Mouse (Mus musculus): ENCODE measurements around the gene Aak1. TPM values are rescaled to one million over a fixed set of nuclear protein-coding genes. Genes with fewer than 3 reads are reported as not detected.

Gene Aak1
- 16.1 and 18.2 TPM in 2 replicates for polyA plus RNA-seq (2015; fragmentation: Nextera tagmentation; extraction: Ambion mirVana)

DNA sequence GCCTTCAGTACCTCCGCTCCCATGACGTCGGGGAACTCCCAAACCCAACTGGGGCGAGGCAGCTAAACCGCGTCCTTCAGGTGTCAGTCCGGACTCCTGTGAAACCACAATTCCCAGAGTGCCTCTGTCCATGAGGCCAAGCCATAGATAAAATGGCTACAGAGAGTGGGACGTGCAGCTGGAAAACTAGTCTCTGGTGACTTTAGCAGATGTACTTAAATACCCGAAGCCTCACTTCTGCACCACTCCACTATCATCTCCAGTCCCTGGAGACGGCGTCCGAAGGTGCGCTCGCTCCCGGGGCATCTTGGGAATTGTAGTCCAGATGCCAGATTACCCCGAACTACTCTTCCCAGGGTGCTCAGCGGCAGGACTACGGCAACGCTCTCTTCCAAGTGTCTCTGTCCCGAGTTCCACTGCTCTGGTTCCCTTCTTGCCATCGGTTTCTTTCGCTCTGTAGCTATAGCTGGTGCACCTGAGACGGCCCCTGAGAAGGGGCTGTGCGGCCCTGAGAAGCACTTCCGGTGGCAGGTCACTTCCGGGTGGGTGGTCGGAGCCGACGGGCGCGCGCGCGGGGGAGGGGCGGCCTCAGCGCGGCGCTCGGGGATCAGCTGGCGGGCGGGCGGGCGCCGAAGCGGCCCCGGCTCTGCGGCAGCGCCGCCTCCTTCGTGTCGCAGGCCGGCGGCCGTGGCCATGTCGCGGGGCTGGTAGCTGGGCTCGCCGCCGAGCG is at the start of gene Aak1:
Gene Aak1 (plus strand): TSS at position 603 of the 730 bp plus-strand sequence.
- H3K4me1 ChIP-seq = peaks cover 49% of the 10 kb centered on the region
- WGBS = 2% methylated on average over 57 of the region's 60 CpGs
- peak within 1 kb of the TSS; percentile 95 for H3K9ac ChIP-seq
- no peaks in the 10 kb centered on the region for H3K27me3 ChIP-seq (replicated peaks)
- H3K4me3 ChIP-seq = peak within 1 kb of the TSS; percentile 72
- peak within 1 kb of the TSS; percentile 99 for H3K27ac ChIP-seq (replicated peaks)
- H3K36me3 ChIP-seq = no peaks in the 10 kb centered on the region
- peak; percentile 79 for ATAC-seq (ENCODE audit: extremely low read depth, insufficient number of reproducible peaks, low FRiP score, low TSS enrichment)
- no peaks in the 10 kb centered on the region for H3K9me3 ChIP-seq
- H3K4me2 ChIP-seq = peak within 1 kb of the TSS; percentile 84

DNA sequence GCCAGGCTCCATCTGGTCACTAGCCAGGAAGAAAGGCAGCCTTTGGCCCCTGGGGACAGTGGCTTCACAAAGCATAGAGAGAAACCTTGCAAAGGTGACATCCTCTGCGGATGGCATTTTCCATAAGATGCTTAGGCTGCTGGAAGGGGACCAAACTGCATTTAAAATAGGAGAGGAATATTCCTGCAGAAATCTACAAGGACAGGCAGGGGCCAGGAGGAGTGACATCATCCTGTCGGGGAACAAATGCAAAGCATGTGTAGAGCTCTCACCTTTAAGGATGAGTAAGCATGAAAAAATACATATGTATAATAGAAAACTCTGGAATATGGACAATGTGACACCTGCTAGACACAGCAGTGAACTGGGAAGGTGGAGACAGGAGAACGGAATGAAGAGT is 48.9 kb upstream of the Aak1 start:
- Histone ChIP-seq H3K9me3 (no peaks in the 10 kb centered on the region), H3K27ac (replicated peaks) (no peak overlapping the region), H3K27me3 (replicated peaks) (peaks cover 40% of the 10 kb centered on the region), H3K4me3 (no peak overlapping the region), H3K9ac (no peak overlapping the region), H3K4me1 (no peaks in the 10 kb centered on the region), H3K4me2 (no peak overlapping the region), H3K36me3 (no peaks in the 10 kb centered on the region)
- ATAC-seq (ENCODE audit: extremely low read depth, insufficient number of reproducible peaks, low FRiP score, low TSS enrichment) = no peak
- 84% methylated on average over 3 of the region's 3 CpGs for WGBS

DNA sequence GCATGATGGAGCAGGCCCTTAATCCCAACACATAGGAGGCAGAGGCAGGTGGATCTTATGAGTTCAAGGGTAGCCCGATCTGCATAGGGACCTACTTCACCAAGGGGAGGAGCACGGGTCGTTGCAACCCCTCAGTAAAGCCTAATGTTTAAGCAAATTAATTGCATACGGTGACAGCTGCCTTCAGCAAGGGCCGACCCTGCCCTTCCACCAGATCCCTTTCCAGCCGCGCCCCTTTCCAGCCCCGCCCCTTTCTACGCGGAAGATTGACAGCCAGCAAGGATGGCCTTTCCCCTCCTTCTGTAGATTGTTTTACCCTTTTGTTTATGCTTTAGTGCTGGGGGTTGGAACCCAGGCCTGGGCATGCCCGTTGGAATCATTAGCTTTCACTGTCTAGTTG is 47.9 kb upstream of the Aak1 start:
- Histone ChIP-seq H3K4me1 (no peaks in the 10 kb centered on the region), H3K9me3 (no peaks in the 10 kb centered on the region), H3K36me3 (no peaks in the 10 kb centered on the region), H3K27me3 (replicated peaks) (peaks cover 31% of the 10 kb centered on the region), H3K4me2 (no peak overlapping the region), H3K4me3 (no peak overlapping the region), H3K9ac (no peak overlapping the region), H3K27ac (replicated peaks) (no peak overlapping the region)
- WGBS = 39% methylated on average over 11 of the region's 11 CpGs
- no peak for ATAC-seq (ENCODE audit: extremely low read depth, insufficient number of reproducible peaks, low FRiP score, low TSS enrichment)

DNA sequence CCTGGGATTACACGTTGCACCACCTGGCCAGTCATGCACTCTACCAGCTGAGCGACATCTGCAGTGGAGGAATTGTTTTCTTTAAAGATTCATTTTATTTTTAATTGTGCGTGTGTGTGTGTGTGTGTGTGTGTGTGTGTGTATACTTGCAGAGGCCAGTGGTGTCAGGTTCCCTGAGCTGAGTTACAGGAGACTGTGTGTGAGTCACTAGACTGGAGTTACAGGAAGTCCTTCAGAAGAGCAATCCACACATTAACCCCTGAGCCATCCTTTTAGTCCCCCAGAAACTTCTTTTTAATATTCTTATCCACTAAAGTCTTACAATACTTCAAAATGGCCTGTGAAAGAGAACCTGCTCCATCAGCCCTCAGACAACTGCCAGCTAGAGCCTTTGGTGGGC is 44.7 kb upstream of the Aak1 start:
- H3K4me2 ChIP-seq = no peak overlapping the region
- 76% methylated on average over 3 of the region's 3 CpGs for WGBS
- no peak overlapping the region for H3K27ac ChIP-seq (replicated peaks)
- H3K4me3 ChIP-seq = no peak overlapping the region
- H3K4me1 ChIP-seq = no peaks in the 10 kb centered on the region
- no peak for ATAC-seq (ENCODE audit: extremely low read depth, insufficient number of reproducible peaks, low FRiP score, low TSS enrichment)
- H3K27me3 ChIP-seq (replicated peaks) = peaks cover 18% of the 10 kb centered on the region
- H3K36me3 ChIP-seq = no peaks in the 10 kb centered on the region
- H3K9me3 ChIP-seq = no peaks in the 10 kb centered on the region
- H3K9ac ChIP-seq = no peak overlapping the region

DNA sequence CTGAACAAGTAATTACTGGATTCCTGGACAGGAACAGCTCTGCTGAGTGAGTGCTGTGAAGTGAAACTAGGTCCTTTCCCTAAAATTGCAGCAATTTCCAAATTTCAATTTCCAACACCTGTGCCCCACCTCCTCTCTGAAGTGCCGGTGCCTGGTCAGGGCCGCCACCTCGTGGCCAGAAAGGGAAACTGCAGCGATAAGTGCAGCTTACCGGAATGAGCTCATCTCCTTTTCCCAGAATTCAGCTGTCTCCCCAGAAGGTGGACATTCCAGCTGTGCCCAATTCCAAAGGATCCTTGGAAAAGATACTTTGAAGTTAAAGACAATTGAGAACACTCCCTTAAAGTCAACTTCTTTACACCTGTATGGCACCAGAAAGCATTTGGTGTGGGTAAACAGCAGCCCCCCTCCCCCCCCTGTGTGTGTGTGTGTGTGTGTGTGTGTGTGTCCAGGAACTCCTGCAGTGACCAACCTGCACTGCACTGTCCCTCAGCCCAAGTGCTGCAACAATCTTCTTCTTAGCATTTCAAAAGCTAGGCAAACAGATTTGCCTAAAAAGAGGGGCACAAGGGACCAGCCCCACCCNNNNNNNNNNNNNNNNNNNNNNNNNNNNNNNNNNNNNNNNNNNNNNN is 42.7 kb upstream of the Aak1 start:
- no peak overlapping the region for H3K4me3 ChIP-seq
- H3K9ac ChIP-seq = no peak overlapping the region
- ATAC-seq (ENCODE audit: extremely low read depth, insufficient number of reproducible peaks, low FRiP score, low TSS enrichment) = no peak
- H3K4me2 ChIP-seq = no peak overlapping the region
- 3% methylated on average over 5 of the region's 5 CpGs for whole genome bisulfite sequencing
- H3K36me3 ChIP-seq = no peaks in the 10 kb centered on the region
- H3K27ac ChIP-seq (replicated peaks) = no peak overlapping the region
- no peaks in the 10 kb centered on the region for H3K4me1 ChIP-seq
- no peaks in the 10 kb centered on the region for H3K9me3 ChIP-seq
- H3K27me3 ChIP-seq (replicated peaks) = peaks cover 23% of the 10 kb centered on the region

DNA sequence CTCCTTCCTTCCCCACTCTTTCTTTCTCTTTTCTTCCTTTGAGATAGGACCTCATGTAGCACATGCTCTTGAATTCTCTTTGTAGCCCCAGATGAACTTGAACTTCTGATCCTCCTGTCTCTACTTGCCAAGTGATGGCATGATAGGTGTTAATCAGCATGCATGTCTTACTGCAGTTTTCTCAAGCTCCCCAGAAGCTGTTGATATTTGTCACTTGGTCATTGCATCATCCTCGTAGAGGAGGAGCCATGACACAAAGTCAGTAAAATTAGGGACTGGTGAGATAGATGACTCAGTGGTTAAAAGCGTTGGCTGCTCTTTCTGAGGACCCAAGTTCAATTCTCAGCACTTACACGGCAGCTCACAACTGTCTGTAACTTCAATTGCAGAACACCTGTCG is 36.4 kb upstream of the Aak1 start:
- H3K4me1 ChIP-seq = peaks cover 20% of the 10 kb centered on the region
- no peaks in the 10 kb centered on the region for H3K36me3 ChIP-seq
- no peaks in the 10 kb centered on the region for H3K9me3 ChIP-seq
- H3K9ac ChIP-seq = no peak overlapping the region
- 43% methylated on average over 4 of the region's 4 CpGs for WGBS
- H3K4me3 ChIP-seq = no peak overlapping the region
- no peak overlapping the region for H3K27ac ChIP-seq (replicated peaks)
- ATAC-seq (ENCODE audit: extremely low read depth, insufficient number of reproducible peaks, low FRiP score, low TSS enrichment) = no peak
- H3K27me3 ChIP-seq (replicated peaks) = peaks cover 13% of the 10 kb centered on the region
- no peak overlapping the region for H3K4me2 ChIP-seq

DNA sequence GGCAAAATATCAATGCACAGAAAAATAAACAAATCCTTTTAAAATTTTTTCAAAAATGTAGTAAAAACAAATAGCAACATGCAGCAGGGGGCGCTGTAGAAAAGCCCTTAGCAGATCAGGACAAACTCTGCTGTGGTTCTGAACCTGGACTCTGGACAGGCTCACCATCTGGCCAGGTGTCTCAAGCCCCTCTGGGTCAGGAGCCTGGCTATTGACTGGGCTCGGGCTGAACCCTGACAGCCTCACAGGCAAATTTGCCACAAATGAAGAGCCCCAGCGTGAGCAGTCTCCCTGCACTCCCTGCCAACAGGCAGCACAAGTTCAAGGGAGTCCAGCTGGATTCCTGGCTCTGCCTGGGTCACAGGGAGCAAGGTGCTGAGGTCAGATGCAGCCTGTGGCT is 36.0 kb upstream of the Aak1 start:
- Histone ChIP-seq H3K27ac (replicated peaks) (no peak overlapping the region), H3K4me3 (no peak overlapping the region), H3K36me3 (no peaks in the 10 kb centered on the region), H3K4me2 (no peak overlapping the region), H3K4me1 (peaks cover 20% of the 10 kb centered on the region), H3K9ac (no peak overlapping the region), H3K9me3 (no peaks in the 10 kb centered on the region), H3K27me3 (replicated peaks) (peaks cover 9% of the 10 kb centered on the region)
- ATAC-seq (ENCODE audit: extremely low read depth, insufficient number of reproducible peaks, low FRiP score, low TSS enrichment) = no peak
- WGBS = 18% methylated on average over 3 of the region's 3 CpGs

DNA sequence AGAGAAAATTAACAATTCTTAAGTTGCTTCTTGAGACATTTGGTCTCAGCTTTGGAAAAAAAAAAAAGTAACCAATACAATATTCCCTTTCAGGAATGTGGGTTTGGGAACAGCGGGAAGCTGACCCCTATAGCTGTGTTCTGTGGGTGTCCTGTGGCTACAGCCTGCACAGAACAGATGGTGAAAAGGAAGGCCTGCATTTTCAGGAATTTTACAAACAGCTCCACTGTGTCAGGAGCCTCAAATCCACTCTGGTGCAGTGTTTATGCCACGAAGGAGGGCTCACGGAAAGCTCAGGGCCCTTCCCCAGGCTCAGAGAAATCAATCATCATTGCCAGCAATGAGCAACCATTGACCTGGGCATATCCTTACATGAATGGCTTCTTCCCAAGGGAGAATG is 34.4 kb upstream of the Aak1 start:
- no peaks in the 10 kb centered on the region for H3K36me3 ChIP-seq
- 0 out of 2 replicates have a peak, but pooled peaks cover 2% of the 10 kb centered on the region for H3K27me3 ChIP-seq (replicated peaks)
- no peaks in the 10 kb centered on the region for H3K9me3 ChIP-seq
- H3K4me3 ChIP-seq = no peak overlapping the region
- H3K9ac ChIP-seq = 0 out of 2 replicates have a peak overlapping the region, but pooled peaks have one; percentile 54
- peak overlapping the region; percentile 52 for H3K4me2 ChIP-seq
- H3K27ac ChIP-seq (replicated peaks) = no peak overlapping the region
- WGBS = 51% methylated on average over 3 of the region's 3 CpGs
- ATAC-seq (ENCODE audit: extremely low read depth, insufficient number of reproducible peaks, low FRiP score, low TSS enrichment) = no peak
- peaks cover 20% of the 10 kb centered on the region for H3K4me1 ChIP-seq

DNA sequence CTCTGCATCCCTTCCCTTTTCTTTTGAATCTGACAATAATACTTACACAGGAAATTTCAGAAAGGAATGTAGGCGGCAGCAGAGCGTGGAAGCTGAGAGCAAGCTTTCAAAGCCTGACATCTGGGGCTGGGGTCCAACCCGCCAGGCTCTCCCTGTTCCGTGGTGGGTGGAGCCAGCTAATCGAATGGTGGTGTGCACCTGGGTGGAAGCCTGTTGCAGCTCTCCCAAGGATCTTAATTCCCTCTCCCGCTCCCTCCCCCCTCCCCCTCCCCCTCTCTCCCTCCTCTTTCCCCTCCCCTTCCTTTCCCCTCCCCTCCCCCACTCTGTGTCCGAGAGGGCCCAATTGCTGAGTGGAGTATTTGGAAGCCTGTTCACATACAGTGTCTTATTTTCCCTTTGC is 33.9 kb upstream of the Aak1 start:
- ATAC-seq (ENCODE audit: extremely low read depth, insufficient number of reproducible peaks, low FRiP score, low TSS enrichment) = no peak
- Histone ChIP-seq H3K4me1 (peaks cover 20% of the 10 kb centered on the region), H3K36me3 (no peaks in the 10 kb centered on the region), H3K9me3 (no peaks in the 10 kb centered on the region), H3K4me3 (no peak overlapping the region), H3K27ac (replicated peaks) (peak overlapping the region; percentile 15; the same call in 1 of the 2 replicates), H3K9ac (peak overlapping the region; percentile 54), H3K27me3 (replicated peaks) (no peaks in the 10 kb centered on the region), H3K4me2 (peak overlapping the region; percentile 52)
- WGBS = 11% methylated on average over 7 of the region's 7 CpGs

DNA sequence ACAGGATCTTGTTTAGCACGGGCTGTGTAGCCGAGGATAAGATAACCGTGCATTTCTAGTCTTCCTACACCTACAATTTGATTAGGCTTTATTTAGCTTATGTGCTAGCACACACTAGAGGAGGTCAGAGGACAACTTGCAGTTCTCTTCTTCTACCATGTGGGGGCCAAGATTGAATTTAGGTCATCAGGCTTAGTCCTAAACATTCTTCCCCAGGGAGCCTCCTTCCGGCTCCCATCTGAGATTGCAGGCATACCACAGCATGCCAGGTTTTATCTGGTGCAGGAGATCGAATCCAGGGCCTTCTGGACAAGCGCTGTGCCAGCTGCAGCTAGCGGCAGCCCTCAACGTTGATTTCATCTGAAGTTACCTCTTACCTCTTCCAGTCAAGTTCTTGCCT is 32.7 kb upstream of the Aak1 start:
- Histone ChIP-seq H3K9ac (no peak overlapping the region), H3K36me3 (no peaks in the 10 kb centered on the region), H3K4me2 (no peak overlapping the region), H3K9me3 (no peaks in the 10 kb centered on the region), H3K4me1 (peaks cover 20% of the 10 kb centered on the region), H3K4me3 (no peak overlapping the region), H3K27me3 (replicated peaks) (no peaks in the 10 kb centered on the region), H3K27ac (replicated peaks) (no peak overlapping the region)
- no peak for ATAC-seq (ENCODE audit: extremely low read depth, insufficient number of reproducible peaks, low FRiP score, low TSS enrichment)
- 7% methylated on average over 8 of the region's 8 CpGs for WGBS

DNA sequence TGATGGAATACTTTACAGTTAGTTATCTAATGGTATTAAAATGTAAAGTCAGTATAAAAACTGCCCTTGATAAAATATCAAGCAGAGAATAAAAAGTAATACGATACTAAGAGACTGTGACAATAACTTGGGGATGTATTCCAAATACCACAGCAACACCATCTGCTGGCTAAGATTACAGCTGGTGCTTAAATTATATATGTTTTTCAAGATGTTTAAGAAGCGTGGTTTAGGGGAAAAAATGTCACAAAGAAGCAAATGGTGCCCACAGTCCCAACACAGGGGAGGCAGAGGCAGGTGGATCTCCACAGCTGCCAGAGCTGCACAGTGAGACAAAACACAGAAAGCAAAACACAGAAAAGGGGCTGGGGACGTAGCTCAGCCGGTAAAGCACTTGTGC is 30.4 kb upstream of the Aak1 start:
- Histone ChIP-seq H3K27ac (replicated peaks) (no peak overlapping the region), H3K9me3 (no peaks in the 10 kb centered on the region), H3K36me3 (no peaks in the 10 kb centered on the region), H3K4me2 (no peak overlapping the region), H3K4me1 (peaks cover 39% of the 10 kb centered on the region), H3K4me3 (no peak overlapping the region), H3K27me3 (replicated peaks) (no peaks in the 10 kb centered on the region), H3K9ac (no peak overlapping the region)
- ATAC-seq (ENCODE audit: extremely low read depth, insufficient number of reproducible peaks, low FRiP score, low TSS enrichment) = no peak
- 73% methylated on average over 4 of the region's 4 CpGs for WGBS

DNA sequence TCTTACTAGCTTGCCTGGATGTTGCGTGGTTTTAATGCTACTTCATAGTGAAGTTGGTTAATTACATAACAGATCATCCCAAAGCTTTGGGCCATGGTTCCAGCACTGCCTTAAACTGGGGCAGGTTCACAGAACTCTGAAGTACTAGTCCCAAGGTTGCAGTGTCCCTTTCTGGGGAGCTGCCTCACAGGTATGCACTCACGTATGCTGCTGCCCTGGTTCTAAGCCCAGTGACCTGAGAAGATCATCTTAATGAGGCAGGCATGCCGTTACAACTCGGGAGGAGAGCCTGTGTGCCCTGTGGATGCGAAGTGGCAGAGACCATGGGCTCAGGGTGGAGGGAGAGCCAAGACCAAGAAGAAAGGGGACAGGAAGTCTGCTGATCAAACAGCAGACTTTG is 29.4 kb upstream of the Aak1 start:
- H3K27ac ChIP-seq (replicated peaks) = no peak overlapping the region
- H3K4me1 ChIP-seq = peaks cover 42% of the 10 kb centered on the region
- H3K9me3 ChIP-seq = no peaks in the 10 kb centered on the region
- H3K9ac ChIP-seq = no peak overlapping the region
- 73% methylated on average over 5 of the region's 5 CpGs for WGBS
- H3K4me3 ChIP-seq = no peak overlapping the region
- H3K36me3 ChIP-seq = no peaks in the 10 kb centered on the region
- no peak for ATAC-seq (ENCODE audit: extremely low read depth, insufficient number of reproducible peaks, low FRiP score, low TSS enrichment)
- H3K4me2 ChIP-seq = no peak overlapping the region
- no peaks in the 10 kb centered on the region for H3K27me3 ChIP-seq (replicated peaks)

Measured in heart, embryonic 13.5 days (tissue).